Mouse (Mus musculus): ENCODE data around the gene Prkag2. TPM values are rescaled to one million over a fixed set of nuclear protein-coding genes. Genes with fewer than 3 reads are reported as not detected.
"Not testable (repeated sequence)": the region's sequence is repeated elsewhere in the genome, so short reads cannot be mapped to it uniquely, and the experiment has no call there.

Prkag2 gene
- polyA plus RNA-seq, 1 experiment from 2014 or later, result 52.2 TPM

- H3K9me3 ChIP-seq, result no peaks in the 10 kb centered on the region
- H3K9ac ChIP-seq, result no peak overlapping the region
- H3K4me3 ChIP-seq (replicated peaks), result no peak overlapping the region
- H3K27ac ChIP-seq, result no peak overlapping the region
- no peaks in the 10 kb centered on the region for H3K27me3 ChIP-seq (replicated peaks)
- 0 out of 2 replicates have a peak, but pooled peaks cover 5% of the 10 kb centered on the region for H3K36me3 ChIP-seq
- no peak for ATAC-seq
- H3K4me2 ChIP-seq (replicated peaks), result no peak overlapping the region
- H3K4me1 ChIP-seq (replicated peaks), result no peaks in the 10 kb centered on the region
- WGBS, result 83% methylated on average over 9 of the region's 9 CpGs
Observed at GRCm38 (mm10) chr5:24861449-24861930, 239.0 kb downstream of the Prkag2 start.

GRCm38 (mm10) chr5:24860635-24861448, 239.6 kb downstream of the Prkag2 start:
- Histone ChIP-seq H3K27me3 (replicated peaks) (no peaks in the 10 kb centered on the region), H3K9ac (no peak overlapping the region), H3K4me2 (replicated peaks) (no peak overlapping the region), H3K4me3 (replicated peaks) (no peak overlapping the region), H3K36me3 (0 out of 2 replicates have a peak, but pooled peaks cover 3% of the 10 kb centered on the region), H3K4me1 (replicated peaks) (no peaks in the 10 kb centered on the region), H3K9me3 (no peaks in the 10 kb centered on the region), H3K27ac (no peak overlapping the region)
- WGBS, result 79% methylated on average over 13 of the region's 13 CpGs
- ATAC-seq, result no peak

GRCm38 (mm10) chr5:24859771-24860540, 240.5 kb downstream of the Prkag2 start:
- H3K9ac ChIP-seq, result no peak overlapping the region
- H3K9me3 ChIP-seq, result no peaks in the 10 kb centered on the region
- no peak overlapping the region for H3K4me3 ChIP-seq (replicated peaks)
- H3K27me3 ChIP-seq (replicated peaks), result no peaks in the 10 kb centered on the region
- H3K36me3 ChIP-seq, result 0 out of 2 replicates have a peak, but pooled peaks cover 3% of the 10 kb centered on the region
- H3K27ac ChIP-seq, result no peak overlapping the region
- WGBS, result 70% methylated on average over 3 of the region's 3 CpGs
- no peaks in the 10 kb centered on the region for H3K4me1 ChIP-seq (replicated peaks)
- no peak overlapping the region for H3K4me2 ChIP-seq (replicated peaks)
- no peak for ATAC-seq

DNA sequence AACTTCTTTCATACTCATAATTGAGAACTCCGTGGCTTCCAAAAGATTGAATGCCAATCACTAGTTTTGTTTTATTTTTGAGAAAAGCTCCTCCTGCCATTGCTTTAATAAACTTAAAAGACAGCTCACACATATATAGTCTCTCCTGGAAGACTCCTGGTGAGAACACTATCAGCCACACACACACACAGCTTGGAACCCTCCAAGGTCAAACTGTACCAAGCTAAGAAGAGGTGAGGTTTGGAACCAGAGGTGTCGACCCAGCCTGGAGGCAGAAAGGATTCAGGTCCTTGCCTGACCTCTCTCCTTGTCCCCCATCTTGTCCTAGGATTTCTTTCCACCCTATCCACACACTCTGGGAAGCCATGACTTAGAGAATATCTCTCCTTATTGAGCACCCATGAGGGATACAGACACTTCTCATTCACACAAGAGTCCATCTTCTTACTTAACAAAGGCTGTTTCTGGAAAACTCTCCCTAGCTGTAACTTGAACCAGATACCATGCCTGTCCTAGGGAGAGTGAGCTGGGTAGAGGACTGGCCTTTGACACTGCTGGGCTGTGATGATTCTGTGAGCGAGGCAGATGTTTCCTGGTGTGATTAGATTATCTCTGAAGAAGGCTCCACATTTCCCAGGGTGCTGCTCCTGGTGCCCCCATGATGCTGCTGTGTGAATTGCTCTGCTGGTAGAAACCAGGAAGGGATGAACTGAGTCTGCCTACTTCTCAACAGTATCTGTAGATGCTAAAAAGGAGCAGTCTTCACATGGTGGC, 245.4 kb downstream of the Prkag2 start:
- Histone ChIP-seq H3K27me3 (replicated peaks) (no peaks in the 10 kb centered on the region), H3K4me1 (replicated peaks) (no peaks in the 10 kb centered on the region), H3K9me3 (no peaks in the 10 kb centered on the region), H3K4me3 (replicated peaks) (no peak overlapping the region), H3K9ac (no peak overlapping the region), H3K27ac (no peak overlapping the region), H3K4me2 (replicated peaks) (no peak overlapping the region), H3K36me3 (no peaks in the 10 kb centered on the region)
- WGBS, result 59% methylated on average over 3 of the region's 3 CpGs
- peak; percentile 53; the same call in 1 of the 2 replicates for ATAC-seq

GRCm38 (mm10) chr5:24854256-24854655, 246.2 kb downstream of the Prkag2 start:
- Histone ChIP-seq H3K4me3 (replicated peaks) (no peak overlapping the region), H3K36me3 (no peaks in the 10 kb centered on the region), H3K4me2 (replicated peaks) (no peak overlapping the region), H3K4me1 (replicated peaks) (no peaks in the 10 kb centered on the region), H3K27me3 (replicated peaks) (no peaks in the 10 kb centered on the region), H3K9me3 (no peaks in the 10 kb centered on the region), H3K27ac (no peak overlapping the region), H3K9ac (no peak overlapping the region)
- ATAC-seq, result no peak
- 83% methylated on average over 3 of the region's 3 CpGs for WGBS

DNA sequence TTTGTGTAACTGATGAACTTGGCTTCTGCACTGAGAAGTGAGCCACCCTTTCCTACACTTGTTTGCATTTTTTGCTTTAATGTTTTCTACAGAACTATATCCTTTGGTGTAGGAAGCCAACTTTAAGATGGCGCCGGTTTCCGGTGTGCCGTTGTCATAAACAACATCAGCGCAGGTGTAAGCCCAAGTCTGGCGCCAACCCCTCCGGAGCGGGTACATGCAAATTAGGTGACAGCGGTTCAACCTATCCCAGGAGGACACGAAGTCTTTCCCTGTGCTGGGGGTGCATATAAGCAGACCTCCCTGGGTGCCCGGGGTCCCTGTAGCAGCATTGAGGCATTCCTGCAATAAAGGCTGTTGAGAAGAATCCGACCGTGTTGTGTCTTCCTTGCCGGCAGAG, 252.2 kb downstream of the Prkag2 start:
- ATAC-seq, H3K27ac ChIP-seq: not testable (repeated sequence)
- WGBS, result 89% methylated on average over 14 of the region's 14 CpGs

DNA sequence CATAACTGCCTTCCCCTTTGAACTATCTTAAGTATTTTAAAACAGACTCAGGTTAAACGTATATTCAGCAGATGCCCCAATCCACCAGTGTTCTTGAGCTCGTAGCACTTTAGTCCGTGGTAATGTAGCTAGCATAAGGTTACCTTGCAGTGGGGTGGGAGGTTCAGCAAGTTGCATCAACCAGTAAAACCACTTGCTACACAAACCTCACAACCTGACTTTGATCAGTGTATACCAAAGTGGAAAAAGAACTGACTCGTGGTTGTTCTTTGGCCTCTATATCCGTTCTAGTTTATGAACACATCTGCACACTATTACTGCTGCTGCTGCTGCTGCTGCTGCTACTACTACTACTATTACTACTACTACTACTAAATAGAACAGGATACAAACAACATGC, 256.6 kb downstream of the Prkag2 start:
- 87% methylated on average over 5 of the region's 5 CpGs for WGBS
- Histone ChIP-seq H3K9ac (no peak overlapping the region), H3K36me3 (no peaks in the 10 kb centered on the region), H3K9me3 (no peaks in the 10 kb centered on the region), H3K27ac (no peak overlapping the region), H3K27me3 (replicated peaks) (no peaks in the 10 kb centered on the region), H3K4me2 (replicated peaks) (no peak overlapping the region), H3K4me3 (replicated peaks) (no peak overlapping the region), H3K4me1 (replicated peaks) (peaks cover 8% of the 10 kb centered on the region)
- ATAC-seq, result no peak

More for the DNA sequence above, 252.2 kb downstream of the Prkag2 start:
- not testable (repeated sequence) for H3K4me2 ChIP-seq (replicated peaks); H3K4me3 ChIP-seq (replicated peaks); H3K9ac ChIP-seq; H3K9me3 ChIP-seq; H3K4me1 ChIP-seq (replicated peaks); H3K36me3 ChIP-seq; H3K27me3 ChIP-seq (replicated peaks)

DNA sequence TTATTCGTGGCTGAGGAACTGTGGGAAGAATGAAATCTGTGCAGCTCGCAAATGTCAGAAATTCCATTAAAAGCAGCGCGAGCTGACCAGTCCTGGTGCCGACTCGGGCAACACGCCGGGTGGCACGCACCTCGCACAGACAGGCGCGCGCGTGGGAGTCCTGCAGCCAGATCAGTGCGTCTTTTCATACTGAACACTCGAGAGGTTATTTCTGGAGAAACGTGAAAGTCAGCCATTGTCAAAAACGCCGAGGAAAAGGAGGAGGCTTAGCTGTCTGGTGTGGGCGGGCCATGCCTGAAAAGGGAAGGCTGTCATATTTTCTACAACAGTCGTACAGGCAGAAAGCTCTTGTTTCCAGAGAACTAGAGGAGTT, 257.4 kb downstream of the Prkag2 start:
- peak overlapping the region; percentile 91 for H3K27ac ChIP-seq
- H3K9ac ChIP-seq, result peak overlapping the region; percentile 51
- WGBS, result 1% methylated on average over 21 of the region's 21 CpGs
- H3K4me1 ChIP-seq (replicated peaks), result peaks cover 8% of the 10 kb centered on the region
- no peaks in the 10 kb centered on the region for H3K27me3 ChIP-seq (replicated peaks)
- H3K4me3 ChIP-seq (replicated peaks), result peak overlapping the region; percentile 46
- no peaks in the 10 kb centered on the region for H3K36me3 ChIP-seq
- peak; percentile 31 for ATAC-seq
- no peaks in the 10 kb centered on the region for H3K9me3 ChIP-seq
- peak overlapping the region; percentile 88 for H3K4me2 ChIP-seq (replicated peaks)

GRCm38 (mm10) chr5:24842274-24843102, 258.0 kb downstream of the Prkag2 start, which contains the start of gene Rheb:
TSS of gene Rheb (minus strand) at chr5:24842624.
- peak within 1 kb of the TSS; percentile 88 for H3K4me2 ChIP-seq (replicated peaks)
- peaks cover 8% of the 10 kb centered on the region for H3K4me1 ChIP-seq (replicated peaks)
- H3K36me3 ChIP-seq, result no peaks in the 10 kb centered on the region
- peak within 1 kb of the TSS; percentile 89 for H3K4me3 ChIP-seq (replicated peaks)
- H3K27me3 ChIP-seq (replicated peaks), result no peaks in the 10 kb centered on the region
- under 1% methylated on average over 92 of the region's 92 CpGs for WGBS
- H3K9ac ChIP-seq, result peak within 1 kb of the TSS; percentile 93
- H3K9me3 ChIP-seq, result no peaks in the 10 kb centered on the region
- peak; percentile 98 for ATAC-seq
- peak within 1 kb of the TSS; percentile 99 for H3K27ac ChIP-seq

- no peaks in the 10 kb centered on the region for H3K27me3 ChIP-seq (replicated peaks)
- peak overlapping the region; percentile 83 for H3K4me2 ChIP-seq (replicated peaks)
- H3K9me3 ChIP-seq, result no peaks in the 10 kb centered on the region
- H3K27ac ChIP-seq, result peak overlapping the region; percentile 99
- no peaks in the 10 kb centered on the region for H3K36me3 ChIP-seq
- under 1% methylated on average over 50 of the region's 50 CpGs for WGBS
- ATAC-seq, result no peak
- peak overlapping the region; percentile 93 for H3K9ac ChIP-seq
- H3K4me1 ChIP-seq (replicated peaks), result peaks cover 8% of the 10 kb centered on the region
- H3K4me3 ChIP-seq (replicated peaks), result peak overlapping the region; percentile 89
Observed at GRCm38 (mm10) chr5:24841662-24842273, 258.7 kb downstream of the Prkag2 start.

- H3K27ac ChIP-seq, result no peak overlapping the region
- peaks cover 8% of the 10 kb centered on the region for H3K4me1 ChIP-seq (replicated peaks)
- H3K36me3 ChIP-seq, result no peaks in the 10 kb centered on the region
- no peaks in the 10 kb centered on the region for H3K27me3 ChIP-seq (replicated peaks)
- no peak for ATAC-seq
- H3K4me3 ChIP-seq (replicated peaks), result peak overlapping the region; percentile 89
- H3K9ac ChIP-seq, result peak overlapping the region; percentile 93
- no peaks in the 10 kb centered on the region for H3K9me3 ChIP-seq
- H3K4me2 ChIP-seq (replicated peaks), result peak overlapping the region; percentile 83
- WGBS, result 11% methylated on average over 11 of the region's 11 CpGs
Observed at GRCm38 (mm10) chr5:24840975-24841431, 259.4 kb downstream of the Prkag2 start.
